Mouse (Mus musculus) left cerebral cortex, postnatal 25 days (tissue): ENCODE measurements around the gene Numb. TPM values are rescaled to one million over a fixed set of nuclear protein-coding genes. Genes with fewer than 3 reads are reported as not detected.

ENCODE experiments used
- DNase-seq, 2 experiments: peaks; one replicate each; pipeline ENCODE4 v3.0.0; 2022; ENCODE audit warnings: low spot score in 2 of 2, mixed read lengths in 1 of 2
- intact Hi-C: fragments of 180-260 bp; cut with DNase I; formaldehyde crosslinking; loops from one replicate; pipeline ENCODE4 v1.15.1; 2025
- total RNA-seq, 2 experiments: library from RNA; stranded (reverse); gene quantifications; 2 replicates each; pipeline ENCODE4 v1.2.3; 2021

Numb gene
- total RNA-seq, 2 experiments from 2014 or later: 68.3 to 74.5 TPM

DNA sequence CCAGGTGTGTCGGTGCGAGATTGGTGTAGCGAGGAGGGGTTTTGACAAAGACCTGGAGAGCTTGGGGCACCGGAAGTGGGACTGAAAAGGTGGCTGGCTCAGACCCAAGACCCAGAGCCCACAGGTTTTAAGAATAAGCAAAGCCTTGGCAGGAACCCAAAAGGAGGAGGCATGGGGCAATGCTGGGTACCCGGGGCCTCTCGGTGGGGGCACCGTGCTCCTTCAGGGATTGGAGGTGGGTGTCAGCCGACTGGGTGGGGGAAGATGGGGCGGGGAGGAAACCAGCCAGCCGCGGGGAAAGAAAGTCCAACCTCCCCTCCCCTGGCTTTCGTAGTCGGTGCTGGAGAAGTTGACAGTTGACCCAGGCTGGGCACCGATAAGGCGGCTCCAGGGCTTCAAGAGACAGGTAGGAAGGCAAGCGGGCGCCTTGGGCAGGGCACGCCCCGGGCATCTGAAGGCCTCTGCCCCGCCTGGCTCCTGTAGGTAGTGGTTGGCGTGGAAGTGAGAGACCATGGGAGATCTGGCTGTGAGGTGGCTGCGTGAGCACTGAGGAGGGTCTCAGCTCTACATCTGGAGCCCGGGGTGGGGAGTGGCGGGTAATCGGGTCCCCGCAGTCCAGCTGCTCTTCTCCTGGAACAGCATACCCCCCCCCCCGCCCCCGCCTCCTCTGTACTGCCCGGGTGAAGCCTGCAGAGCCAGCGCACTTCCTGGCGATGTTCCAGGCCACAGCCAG is 158.3 kb downstream of the Numb start, which contains the start of gene Papln:
TSS of gene Papln (plus strand) at position 324 of the 733 bp plus-strand sequence.
- intact Hi-C loops: no loop called here
- no peak for DNase-seq

DNA sequence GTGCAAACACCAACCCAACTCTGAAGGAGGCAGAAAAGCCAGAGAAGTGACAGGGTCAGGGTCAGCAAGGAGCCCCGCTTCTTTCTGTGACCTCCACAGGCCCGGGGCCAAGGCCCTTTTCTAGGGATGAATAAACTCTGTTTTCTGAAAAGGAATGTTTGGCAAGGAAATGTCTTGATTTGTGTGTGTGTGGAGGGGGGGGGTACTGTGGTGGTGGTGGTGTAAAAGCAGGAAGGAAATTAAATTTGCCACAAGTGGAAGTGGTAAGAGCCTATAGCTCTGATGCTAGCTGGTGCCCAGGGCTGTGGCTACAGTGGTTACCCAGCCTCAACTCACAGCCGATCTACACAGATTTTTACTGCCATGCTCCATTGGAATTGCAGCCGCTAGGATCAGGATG is 159.0 kb downstream of the Numb start:
- DNase-seq: no peak
- intact Hi-C loops: no loop called here

DNA sequence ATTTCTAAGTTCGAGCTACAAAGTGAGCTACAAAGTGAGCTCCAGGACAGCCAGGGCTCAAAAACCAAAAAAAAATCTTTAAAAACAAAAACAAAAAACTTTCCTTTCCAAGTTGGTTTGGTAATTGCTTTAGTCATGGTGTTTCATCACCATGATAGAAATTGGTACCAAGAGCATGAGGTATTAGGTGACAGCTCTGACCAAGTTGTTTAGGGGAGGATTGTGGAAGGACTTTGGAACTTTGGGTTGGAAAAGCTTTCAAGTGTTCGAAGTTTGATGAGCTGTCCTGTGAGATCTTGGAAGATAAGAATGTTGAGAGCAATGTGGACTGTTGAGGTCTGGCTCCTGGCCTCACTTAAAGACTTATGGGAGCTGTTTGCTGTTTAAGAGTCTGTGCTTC is 161.5 kb downstream of the Numb start:
- intact Hi-C loops: no loop called here
- no peak for DNase-seq

DNA sequence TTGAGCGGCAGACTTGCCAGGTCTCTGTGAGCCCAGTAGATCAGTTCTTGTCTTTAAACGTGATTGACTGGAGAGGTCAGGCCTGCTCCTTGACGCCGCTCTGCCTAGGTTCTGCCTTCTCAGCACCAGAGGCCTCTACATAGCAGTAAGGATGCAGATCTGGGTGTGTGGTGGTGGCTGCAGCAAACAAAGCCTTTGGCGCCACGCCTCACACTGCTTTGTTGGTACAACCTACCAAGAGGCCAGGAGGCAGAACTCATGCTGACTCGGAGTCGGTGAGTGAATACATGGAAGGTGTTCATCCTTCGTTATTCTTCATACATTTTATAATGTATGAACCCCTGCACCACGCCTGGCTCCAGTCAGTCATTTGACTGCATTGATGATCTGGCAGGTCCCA is 163.0 kb downstream of the Numb start:
- DNase-seq: no peak
- intact Hi-C loops: no loop called here

DNA sequence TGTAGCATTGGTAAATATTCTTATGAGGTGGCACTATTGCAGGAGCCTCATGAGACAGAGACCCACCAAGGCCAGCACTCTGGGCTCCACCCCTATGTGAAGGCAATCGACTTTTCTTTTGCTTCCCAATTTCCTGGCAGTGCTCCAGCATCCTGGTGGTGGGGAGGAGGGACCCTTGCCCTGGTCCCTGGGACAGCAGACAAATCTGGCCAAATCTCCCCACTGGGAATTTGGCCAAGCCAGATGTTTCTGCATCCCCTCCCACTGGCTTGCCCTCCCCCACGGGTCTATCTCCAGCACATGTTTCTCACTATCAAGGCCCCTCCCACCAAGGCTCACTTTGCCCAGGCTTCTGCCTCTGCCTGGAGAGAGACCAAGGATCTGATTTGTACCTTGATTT is 169.2 kb downstream of the Numb start:
- DNase-seq: no peak
- intact Hi-C loops: no loop called here

DNA sequence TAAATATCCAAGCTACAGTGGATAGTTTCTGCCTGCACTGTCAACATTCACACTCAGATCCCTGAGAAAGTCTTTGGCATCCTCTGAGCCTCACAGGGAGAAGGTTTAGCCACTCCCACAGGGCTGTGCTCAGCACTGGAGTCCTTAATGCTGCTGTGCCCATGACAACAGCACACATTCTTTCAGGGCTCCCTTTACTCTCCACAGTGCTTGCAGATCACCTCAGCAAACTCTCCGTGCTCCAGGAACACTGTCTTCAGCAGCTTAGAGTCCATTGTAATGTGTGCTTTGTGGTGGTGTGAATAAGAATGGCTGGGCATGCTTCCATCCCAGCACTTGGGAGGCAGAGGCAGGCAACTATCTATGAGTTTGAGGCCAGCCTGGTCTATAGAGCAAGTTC is 172.5 kb downstream of the Numb start:
- no peak for DNase-seq
- intact Hi-C loops: no loop called here

Other genes with a start within 250 kb of the Numb start
- 10 to 100 TPM; 64.9 to 68.1 TPM for gene Psen1, start 233.8 kb downstream of the Numb start, total RNA-seq
- 1 to 10 TPM; 7.3 to 9.4 TPM for gene Papln, start 158.3 kb downstream of the Numb start, total RNA-seq
- 10 to 100 TPM; 16.6 to 19.0 TPM for gene Riox1, start 28.7 kb upstream of the Numb start, total RNA-seq
- not detected for gene Heatr4, start 62.9 kb upstream of the Numb start, total RNA-seq
- 10 to 100 TPM in 1 of 2 experiments, 1 to 10 TPM in 1; 9.5 to 12.5 TPM for gene Acot2, start 65.9 kb upstream of the Numb start, total RNA-seq
- 10 to 100 TPM; 10.3 to 13.8 TPM for gene Acot1, start 87.6 kb upstream of the Numb start, total RNA-seq
- gene Acot4, start 116.4 kb upstream of the Numb start, total RNA-seq: 1 to 10 TPM; 2.4 to 3.7 TPM
- not detected for gene Gm49366, start 117.0 kb upstream of the Numb start, total RNA-seq
- gene Acot3, start 130.2 kb upstream of the Numb start, total RNA-seq: 1 to 10 TPM; 1.5 to 3.0 TPM
- gene Acot5, start 147.4 kb upstream of the Numb start, total RNA-seq: 1 to 10 TPM; 5.1 to 7.0 TPM
- 1 to 10 TPM; 3.7 to 3.9 TPM for gene Acot6, start 178.7 kb upstream of the Numb start, total RNA-seq
- 100 to 1,000 TPM; 104 to 108 TPM for gene Dnal1, start 192.4 kb upstream of the Numb start, total RNA-seq
- 1 to 10 TPM; 4.9 to 5.2 TPM for gene Pnma1, start 226.6 kb upstream of the Numb start, total RNA-seq